Mouse (Mus musculus) stomach, postnatal 0 days (tissue): Measurements from ENCODE around the gene Acoxl.

Experiments
- CTCF ChIP-seq: IDR thresholded peaks from 2 replicates; pipeline ENCODE4 v1.5.1; 2016; ENCODE audit warnings: antibody characterized with exemption, low read depth, mild to moderate bottlenecking, moderate library complexity
- EP300 ChIP-seq: optimal IDR thresholded peaks from 2 replicates; pipeline ENCODE3; 2016; ENCODE audit warnings: antibody characterized with exemption

DNA sequence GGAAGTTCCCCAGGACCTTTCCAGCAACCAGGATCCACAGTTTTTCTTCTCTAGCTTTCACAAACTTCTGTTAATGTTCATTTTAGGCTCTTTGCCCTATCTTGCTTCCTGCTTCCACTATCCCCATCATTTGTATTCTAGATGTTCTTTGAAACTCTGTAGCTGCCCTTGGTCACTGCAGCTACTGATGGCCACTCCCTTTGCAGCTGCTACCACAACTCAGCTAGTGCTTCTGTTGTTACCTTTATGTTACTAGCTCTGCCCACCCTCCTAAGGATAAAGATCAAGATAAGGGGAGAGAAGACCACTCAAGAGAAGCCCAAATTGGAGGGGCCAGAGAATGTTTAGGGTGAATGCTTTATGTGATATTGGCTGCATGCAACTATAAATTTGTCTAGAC is 7.3 kb downstream of the Acoxl start:
- TF ChIP-seq CTCF (no peak), EP300 (no peak)
